Mouse (Mus musculus) cerebellum, adult 11 months (tissue): ENCODE data around the gene Pds5a.
"Not testable (repeated sequence)": the region's sequence is repeated elsewhere in the genome, so short reads cannot be mapped to it uniquely, and the experiment has no call there.

Experiments
- DNase-seq: peaks from one replicate; pipeline ENCODE4 v3.0.0; 2022

Gene Pds5a

DNA sequence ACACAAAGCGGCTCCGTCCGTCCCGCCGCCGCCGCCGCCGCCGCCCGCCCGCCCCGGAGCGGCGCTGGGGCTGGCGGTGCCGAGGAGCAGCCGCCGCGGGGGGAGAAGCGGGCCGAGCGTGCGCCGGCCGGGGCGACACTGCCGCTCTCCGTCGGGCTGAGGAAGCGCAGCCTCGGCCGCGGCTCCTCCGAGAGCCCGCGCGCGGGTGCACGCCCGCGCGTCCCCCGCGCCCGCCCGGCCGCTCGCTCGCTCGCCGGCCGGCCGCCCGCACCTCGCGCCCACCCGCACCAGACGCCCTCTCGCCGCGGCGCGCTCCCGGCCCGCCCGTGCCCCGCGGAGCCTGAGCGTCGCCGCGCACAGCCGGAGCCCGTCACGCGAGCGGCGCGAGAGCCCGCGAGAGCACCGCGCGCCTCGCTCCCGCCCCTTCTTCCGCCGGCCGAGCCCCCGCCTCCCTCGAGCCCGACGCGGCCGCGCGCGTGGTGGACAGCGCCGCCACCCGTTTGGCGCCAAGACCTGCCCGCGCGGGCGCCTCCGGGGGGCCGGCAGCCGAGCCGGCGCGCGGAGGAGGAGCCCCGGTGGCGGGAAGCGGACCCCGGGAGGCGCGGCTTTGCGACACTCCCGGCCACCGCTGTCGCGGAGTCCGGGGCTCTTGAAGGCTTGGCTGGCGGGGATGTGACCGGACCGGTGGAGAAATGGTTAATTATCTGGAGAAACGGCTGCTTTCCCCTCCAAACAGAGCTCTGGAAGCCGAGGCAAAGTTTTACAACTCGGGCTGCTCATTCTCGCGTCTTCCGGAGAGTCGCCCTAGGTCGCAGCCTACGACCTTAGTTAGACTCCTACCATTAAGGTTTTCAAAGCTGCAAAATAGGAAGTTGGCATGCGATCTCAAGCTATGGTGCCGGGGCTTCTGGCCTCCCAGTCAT is at the start of gene Pds5a:
Gene Pds5a, minus strand, starts transcription at position 438 of the 923 bp plus-strand sequence.
- peak; percentile 81 for DNase-seq

DNA sequence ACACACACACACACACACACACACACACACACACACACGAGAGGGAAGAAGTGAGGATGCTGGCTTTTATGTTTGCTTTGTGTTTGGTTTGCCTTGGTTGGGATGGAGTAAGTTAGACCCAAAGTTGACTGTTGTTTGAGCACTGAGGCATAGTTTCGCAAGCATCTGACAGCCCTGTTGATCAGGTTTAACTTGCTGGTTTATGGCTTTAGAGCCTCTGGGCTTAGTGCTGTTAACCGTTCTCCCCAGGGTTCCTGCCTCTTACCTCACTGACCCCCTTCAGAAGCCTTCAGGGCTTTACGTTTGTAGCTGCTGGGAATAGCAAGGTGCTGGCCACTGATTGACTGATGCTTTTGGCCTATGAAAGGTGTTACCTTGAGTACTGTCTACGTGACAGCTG is 48.8 kb upstream of the Pds5a start:
- no peak for DNase-seq

DNA sequence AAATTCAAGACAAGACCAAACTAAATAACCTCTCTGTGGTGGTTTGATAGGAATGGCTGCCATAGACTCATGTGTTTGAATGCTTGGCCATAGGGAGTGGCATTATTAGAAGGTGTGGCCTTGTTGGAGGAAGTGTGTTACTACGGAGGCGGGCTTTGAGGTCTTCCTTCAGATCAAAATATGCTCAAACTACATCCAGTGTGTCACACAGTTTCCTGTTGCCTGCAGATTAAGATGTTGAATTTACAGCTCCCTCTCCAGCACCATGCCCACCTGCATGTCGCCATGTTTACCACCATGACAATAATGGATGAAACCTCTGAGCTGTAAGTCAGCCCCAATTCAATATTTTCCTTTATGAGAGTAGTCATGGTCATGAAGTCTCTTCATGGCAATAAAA is 41.3 kb upstream of the Pds5a start:
- DNase-seq = no peak

DNA sequence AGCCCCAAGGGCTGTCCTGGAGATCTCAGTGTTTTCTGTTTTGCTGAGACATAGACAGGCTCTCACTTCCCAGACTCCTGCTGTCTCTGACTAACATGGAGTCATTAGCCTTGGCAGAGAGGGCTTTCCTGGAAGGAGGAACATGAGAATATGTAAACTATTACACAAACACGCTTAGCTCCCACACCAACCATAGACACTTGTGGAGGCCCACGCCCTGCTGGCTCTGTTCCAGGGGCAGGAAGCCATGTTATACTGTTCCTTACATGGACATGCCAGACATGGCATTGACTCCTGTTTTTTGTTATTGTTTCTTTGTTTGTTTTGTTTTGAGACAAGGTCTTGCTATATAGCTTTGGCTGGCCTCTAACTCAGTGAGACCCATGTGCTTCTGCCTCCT is 37.5 kb upstream of the Pds5a start:
- DNase-seq = no peak

DNA sequence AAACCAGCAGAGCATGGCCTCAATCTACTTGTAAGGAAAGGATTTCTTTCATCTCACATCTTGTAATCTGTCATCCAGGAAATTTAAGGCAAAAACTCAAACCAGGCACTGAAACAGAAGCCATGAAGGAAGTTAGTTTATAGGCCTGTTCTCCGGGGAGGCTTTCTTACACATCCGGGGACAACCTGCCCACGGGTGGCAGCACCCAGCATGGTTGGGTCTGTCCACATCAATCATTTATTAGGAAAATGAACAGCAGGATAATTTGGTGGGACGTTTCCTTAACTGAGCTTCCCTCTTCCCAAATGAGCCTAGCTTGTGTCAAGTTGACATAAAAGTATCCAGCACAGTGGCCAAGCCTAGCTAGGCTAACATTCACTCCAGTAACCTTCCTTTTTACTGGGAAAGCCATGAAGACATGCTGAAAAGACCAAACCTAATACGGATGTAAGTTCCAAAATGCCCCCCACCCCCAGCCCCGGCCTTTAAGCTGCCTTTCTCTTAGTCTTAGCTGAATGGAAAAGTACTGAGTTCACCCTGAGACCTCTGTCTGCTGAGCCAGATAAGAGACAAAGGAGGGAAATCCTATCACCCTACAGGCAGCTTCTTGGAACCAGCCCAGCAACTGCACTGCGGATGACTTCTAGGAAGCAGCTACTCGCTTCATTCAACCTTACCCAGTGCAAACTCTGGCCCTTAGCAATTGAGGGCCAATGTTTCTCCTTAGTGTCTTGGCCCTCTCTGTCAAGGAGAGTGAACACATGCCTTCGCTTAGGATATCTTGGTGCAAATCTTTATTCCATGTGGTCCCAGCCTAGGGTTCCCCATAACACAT is 33.3 kb upstream of the Pds5a start:
- no peak for DNase-seq

DNA sequence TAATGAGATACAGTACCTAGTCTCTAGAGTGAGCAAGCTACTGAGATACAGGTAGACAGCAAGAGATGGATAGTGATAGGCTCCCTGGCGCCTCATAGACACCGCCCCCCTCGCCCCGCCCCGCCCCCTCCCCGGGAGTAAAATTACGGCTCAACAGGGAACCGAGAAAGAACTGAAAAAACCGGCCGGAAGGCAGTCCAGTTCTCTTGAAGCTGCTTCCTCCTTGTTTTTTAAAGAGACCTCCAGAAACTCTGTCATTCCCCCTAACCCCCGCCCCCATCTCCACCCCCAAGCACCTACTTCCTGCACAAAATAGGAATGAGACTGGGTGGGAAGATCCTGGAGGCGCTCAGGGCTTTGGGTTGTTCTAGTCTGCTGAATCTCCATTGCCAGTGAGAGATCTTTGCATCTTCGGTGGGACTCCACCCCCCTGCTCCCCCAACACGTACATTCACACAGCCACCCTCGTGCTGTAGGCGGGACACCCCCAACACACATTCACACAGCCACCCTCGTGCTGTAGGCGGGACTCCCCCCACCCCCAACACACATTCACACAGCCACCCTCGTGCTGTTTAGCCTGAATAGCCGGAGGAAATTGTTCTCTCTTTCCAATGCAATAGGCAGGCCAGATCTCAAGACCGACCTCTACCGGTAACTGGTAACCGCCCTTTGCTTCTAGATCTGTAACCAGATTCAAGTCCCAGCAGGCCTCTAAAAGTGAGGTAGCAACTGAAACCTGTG is 26.4 kb upstream of the Pds5a start:
- DNase-seq = peak; percentile 27

DNA sequence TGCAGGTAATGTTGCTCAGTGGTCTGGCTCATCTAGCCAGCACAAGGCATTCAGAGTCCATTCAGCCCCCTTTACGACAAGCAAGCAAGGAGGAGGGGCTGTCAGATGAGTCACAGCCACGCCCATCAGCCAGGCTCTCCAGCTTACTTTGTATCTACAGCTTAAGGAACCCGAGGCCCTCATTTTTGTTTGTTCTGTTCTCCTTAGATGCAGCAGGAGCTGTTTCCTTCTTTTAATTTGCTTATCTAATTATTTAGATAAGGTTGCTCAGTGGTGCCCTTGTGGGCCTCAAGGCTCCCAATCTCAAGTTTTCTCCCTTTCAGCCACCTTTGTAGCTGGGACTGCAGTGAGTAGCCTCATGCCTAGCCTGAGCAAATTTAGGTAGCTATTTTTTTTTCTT is 20.3 kb upstream of the Pds5a start:
- no peak for DNase-seq

DNA sequence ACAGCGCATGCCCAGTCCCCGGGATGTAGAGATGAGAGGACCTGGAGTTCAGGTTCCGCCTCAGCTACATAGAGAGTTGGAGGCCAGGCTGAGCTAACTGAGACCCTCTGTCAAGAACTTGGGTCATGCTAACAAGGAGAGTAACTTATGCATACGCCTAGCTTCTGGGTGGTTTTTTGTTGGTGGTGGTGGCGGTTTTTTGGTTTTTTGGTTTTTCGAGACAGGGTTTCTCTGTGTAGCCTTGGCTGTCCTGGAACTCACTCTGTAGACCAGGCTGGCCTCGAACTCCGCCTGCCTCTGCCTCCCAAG is 19.8 kb upstream of the Pds5a start:
- DNase-seq = not testable (repeated sequence)

DNA sequence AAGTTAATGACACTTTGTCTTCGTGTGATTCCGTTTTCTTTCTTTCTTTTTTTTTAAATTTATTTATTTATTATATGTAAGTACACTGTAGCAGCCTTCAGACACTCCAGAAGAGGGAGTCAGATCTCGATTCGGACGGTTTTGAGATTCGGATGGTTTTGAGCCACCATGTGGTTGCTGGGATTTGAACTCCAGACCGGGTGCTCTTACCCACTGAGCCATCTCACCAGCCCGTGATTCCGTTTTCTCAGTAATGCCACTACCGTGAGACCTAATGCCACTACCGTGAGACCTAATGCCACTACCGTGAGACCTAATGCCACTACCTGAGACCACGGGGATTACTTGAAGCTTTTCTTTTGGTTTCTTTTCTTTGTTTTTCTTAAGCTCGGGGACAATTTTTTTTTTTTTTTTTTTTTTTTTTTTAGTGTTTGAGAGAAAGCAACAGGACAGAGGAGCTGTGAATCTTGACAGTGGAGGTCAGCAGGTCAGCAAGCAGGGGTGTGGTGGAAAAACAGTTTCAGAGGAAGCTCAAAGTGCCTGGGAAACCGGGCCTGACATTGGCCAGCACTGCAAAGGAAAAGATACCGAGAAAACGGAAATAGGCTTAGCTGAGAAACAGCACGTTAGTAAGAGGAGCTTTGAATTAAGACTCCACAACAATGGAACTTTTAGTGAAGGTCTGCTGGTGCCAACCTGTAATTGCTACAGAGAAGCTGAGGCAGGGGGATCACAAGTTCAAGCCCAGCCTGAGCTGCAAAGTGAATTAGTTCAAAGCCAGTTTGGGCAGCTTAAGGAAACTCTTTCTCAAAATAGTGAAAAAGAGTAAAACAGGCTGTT is 19.2 kb upstream of the Pds5a start:
- no peak for DNase-seq

DNA sequence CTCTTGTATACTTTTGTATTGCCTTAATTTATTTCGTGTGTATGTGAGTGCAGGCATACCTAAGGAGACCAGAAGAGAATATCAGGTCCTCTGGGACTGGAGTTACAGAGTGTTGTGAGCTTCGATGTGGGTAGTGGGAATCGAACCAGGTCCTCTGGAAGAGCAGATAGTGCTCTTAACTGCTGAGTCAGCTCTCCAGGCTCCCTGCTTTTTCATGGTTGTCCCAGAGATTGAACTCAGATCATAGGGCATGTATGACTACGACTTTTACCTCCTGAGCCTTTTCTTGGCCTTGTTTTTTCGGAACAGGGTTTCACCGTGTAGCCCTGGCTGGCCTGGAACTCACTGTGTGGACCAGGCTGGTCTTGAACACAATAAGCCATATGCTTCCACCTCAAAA is 17.0 kb upstream of the Pds5a start:
- no peak for DNase-seq

DNA sequence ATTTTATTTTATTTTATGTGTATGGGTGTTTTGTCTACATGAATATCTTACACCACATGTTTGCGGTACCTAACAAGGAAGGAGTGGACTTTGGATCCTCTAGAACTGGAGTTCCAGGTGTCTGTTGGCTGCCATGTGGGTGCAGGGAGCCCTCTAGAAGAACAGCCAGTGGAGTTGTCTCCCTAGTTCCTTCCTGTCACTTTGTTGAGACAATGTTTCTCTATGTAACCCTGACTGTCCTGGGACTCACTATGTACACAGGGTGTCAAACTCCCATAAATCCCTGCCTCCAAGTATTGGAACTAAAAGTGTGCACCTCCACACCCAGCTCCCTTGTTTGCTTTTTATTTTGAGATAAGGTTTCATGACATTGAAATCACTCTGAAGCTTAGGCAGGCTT is 13.4 kb upstream of the Pds5a start:
- DNase-seq = no peak

DNA sequence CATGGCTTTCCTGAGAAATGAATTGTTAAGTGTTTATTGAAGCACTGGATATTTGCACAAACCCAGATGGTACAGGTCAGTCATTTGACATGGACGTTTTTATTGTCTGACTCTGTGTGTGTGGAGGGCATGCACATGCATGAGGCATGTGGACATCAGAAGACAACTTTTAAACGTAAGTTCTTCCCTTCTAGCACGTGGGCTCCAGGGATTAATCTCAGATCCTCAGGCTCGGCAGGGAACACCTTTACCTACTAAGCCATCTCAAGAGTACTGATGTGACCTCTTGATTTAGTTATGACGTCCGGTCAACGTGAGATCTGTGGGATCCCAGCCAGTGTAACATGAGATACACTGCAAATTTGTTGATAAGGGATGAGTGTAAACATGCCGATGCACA is 12.2 kb upstream of the Pds5a start:
- no peak for DNase-seq

DNA sequence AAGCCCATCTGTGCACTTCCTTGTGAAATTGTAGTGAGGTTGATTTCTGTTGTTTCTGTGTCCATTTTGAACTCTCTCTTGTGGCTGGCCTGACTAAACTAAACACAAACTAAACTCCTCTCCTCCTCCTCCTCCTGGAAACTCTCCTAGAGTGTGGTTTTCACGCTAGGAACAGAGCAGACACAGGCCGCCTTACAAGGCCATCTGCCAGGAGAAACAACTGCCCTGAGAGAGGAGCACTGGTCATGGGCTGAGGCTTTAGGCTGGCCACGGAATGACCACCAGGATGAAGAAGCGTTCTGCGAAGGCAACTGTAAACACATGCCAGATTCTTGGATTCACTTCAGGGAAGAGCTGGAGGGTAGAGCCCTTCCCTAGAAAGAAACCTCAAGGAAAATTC is 8.9 kb upstream of the Pds5a start:
- no peak for DNase-seq

DNA sequence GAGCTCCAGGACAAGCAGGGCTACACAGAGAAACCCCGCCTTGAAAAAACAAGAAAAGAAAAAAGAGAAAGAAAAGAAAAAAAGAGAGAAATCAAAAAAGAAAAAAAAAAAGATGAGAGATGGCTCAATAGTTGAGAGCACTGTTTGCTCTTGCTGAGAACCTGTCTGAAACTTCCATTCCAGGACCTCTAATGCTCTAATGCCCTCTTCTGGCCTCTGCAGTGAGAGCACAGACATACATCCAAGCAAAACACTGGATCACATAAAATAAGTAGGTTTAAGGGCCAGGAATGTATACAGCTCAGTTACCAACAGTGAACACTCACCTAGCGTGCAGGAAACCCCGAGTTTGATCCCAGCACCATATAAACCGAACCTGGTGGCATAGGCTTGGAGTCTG is 8.1 kb upstream of the Pds5a start:
- DNase-seq = no peak

DNA sequence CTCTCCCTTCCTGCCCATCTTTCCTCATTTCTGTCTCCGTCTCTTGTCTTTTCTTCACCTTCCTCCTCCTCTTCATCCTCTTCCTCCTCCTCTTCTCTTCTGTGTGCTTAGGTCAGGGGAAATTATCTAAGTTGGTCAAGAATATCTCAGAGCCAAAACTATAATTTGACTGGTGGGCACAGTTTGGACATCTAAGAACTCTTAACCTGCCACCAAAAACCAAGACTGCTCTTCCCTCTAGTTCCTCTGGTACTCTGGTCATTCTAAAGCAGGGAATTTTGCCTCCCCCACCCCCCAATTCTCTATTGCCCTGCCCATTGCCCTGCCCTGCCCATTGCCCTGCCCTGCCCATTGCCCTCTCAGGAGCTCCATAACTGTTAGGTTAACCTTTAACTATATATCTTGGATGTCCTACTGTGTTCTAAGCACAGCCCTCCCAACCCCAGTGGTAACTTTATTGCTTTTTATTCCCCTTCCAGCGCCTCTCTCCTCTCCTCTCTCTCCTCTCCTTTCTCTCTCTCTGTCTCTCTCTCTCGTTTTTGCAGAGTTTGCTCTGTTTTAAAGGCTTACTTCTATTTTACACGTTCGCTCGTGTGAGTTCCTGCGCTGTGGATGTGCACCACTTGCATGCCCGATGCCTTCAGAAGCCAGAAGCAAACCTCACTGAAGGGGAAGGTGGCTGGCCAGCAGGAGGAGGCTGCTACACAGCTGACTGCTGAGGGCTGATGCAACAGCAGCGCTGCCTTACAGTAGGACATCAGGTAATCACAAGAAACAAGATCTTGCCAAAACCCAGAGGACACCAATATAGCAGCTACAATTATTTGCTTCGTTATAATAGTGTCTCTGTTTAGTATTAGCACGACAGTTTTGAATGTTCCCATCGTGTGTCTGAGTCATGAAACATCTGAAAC is 6.9 kb upstream of the Pds5a start:
- DNase-seq = no peak

DNA sequence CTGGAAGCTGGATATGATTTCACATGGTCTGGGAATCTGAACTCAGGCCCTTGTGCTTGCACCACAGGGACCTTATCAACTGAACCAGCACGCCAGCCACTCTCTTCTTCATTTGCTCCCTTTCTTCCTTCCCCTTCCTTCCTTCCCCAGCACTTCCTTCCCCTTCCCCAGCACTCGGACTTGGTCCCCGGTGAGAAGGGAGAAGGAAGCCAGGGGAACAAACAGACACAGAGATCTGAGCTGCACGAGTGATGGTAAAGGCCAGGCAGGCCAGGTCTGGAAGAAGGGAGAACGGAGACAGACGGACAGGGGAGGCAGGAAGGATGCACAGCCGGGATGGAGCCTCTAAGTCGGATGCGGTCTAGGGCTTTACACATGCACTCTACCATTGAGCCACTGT is 5.2 kb upstream of the Pds5a start:
- no peak for DNase-seq

DNA sequence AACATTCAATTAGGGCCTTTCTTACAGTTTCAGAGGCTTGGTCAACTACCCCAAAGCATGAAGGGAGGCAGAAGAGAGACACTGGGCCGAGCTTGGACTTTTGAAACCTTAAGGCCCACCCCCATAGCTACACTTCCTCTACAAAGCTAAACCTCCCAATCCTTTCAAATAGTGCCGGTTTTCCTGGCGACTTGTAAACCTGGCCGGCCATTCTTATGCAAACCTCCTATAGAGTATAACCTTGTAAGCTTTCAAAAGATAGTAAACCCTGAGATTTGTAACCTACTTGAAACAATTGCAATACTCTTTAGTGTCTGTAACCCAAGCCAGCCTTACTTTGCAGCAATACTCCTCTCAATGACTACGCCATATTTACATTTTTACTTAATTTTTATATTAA is 2.0 kb upstream of the Pds5a start:
- DNase-seq = no peak

DNA sequence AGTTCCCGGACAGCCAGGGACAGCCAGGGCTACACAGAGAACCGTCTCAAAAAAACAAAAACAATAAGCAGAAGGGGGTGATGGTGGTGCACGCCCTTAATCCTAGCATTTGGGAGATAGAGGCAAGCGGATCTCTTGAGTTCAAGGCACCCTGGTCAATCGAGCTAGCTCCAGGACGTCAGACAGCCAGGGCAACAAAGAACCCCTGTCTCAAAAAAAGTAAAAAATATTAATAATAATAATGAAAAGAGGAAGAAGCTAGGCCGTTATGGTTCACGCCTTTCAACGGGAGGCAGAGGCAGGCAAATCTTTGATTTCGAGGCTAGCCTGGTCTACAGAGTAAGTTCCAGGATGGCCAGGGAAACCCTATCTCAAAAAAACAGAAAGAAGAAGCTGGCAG is 1.1 kb upstream of the Pds5a start:
- no peak for DNase-seq

DNA sequence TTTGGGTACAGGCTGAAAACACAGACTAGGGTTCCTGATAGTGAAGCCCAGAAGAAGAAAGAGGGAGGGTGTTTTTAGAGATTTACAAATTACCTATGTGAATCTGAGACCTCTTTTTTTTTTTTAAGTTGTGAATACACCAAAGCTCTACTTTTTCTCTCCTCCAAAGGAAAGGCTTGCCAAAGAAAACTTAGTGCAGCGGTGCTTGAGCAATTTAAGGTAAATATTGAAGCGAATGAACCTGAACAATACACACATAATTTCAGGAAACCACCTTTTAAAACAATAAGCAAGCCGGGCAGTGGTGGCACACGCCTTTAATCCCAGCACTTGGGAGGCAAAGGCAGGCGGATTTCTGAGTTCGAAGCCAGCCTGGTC is 675 bp upstream of the Pds5a start:
- DNase-seq = no peak

DNA sequence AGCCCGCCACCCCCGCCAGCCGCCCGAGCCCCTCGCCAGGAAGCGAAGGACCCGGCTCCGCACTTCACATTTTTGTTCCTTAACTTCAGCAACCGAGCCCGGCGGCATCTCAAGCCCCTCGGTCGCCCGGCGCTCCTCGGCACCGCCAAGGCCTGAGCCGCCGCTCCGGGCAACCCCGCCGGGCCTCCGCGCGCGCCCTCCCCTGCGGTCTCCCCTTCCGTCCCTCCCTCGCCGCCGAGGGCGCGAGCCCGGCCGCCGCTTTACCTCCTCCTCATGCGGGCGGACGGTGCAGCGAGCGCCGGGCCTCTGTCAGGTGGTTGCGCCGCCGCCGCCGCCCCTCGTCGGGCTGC is 612 bp downstream of the Pds5a start:
- DNase-seq = no peak

DNA sequence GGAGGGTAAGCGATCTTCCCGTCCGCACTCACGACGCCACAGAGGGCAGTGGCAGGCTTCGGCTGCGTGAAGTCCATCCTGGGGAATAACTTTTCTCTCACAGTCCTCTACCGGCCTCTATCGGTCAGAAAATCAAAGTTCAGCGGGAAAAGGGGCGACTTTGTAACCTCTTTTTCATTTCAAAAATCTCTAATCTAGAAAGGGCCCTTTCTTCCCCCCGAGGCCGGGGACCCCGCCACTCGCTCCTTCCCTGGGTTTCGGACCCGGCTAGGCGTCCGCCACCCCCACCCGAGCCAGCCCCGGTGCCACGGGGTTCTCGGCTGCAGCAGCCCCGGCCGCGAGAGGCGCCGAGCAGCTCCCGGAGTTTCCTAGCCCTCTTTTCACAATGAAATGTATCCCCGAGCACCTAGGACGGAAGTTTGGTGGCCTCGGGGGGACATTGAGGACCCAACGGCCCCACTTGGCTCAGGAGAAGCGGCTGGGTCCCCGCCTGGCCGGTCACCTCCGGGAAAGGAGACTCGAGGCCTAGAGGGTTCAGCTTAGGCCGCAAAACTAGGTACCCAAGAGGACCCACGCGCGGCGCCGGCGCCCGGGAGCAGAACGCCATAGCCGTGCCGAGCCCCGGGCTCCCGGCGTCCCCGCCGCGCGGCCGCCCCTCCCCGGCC is 1.1 kb downstream of the Pds5a start:
- peak; percentile 67 for DNase-seq
